Mouse (Mus musculus) right cerebral cortex, postnatal 10 days (tissue): ENCODE results near the gene Tmem8b.
A peak's percentile ranks its signal among the peaks of the same experiment; 100 is the strongest.

Experiments
- DNase-seq, 2 experiments: peaks; one replicate each; pipeline ENCODE4 v3.0.0; 2021; ENCODE audit warnings: low spot score in 2 of 2

The Tmem8b gene

GRCm38 (mm10) chr4:43656339-43657109, 12.2 kb upstream of the Tmem8b start, which contains the start of gene Hint2:
Gene Hint2 (minus strand): TSS chr4:43656466.
- DNase-seq: peak; percentile 97 to 98

- DNase-seq: no peak
Measured at GRCm38 (mm10) chr4:43657146-43657545, 11.6 kb upstream of the Tmem8b start.

GRCm38 (mm10) chr4:43666412-43666811, 2.4 kb upstream of the Tmem8b start:
- DNase-seq: no peak

GRCm38 (mm10) chr4:43669428-43669794, 640 bp downstream of the Tmem8b start:
- DNase-seq: peak; percentile 69 to 74

GRCm38 (mm10) chr4:43672070-43672469, 3.3 kb downstream of the Tmem8b start:
- peak; percentile 86 to 93 for DNase-seq

- DNase-seq: no peak
Measured at GRCm38 (mm10) chr4:43673703-43674102, 4.9 kb downstream of the Tmem8b start.

GRCm38 (mm10) chr4:43674974-43675373, 6.2 kb downstream of the Tmem8b start:
- no peak for DNase-seq

- no peak for DNase-seq
Measured at GRCm38 (mm10) chr4:43675608-43676007, 6.8 kb downstream of the Tmem8b start.

GRCm38 (mm10) chr4:43678541-43678940, 9.8 kb downstream of the Tmem8b start:
- no peak for DNase-seq

GRCm38 (mm10) chr4:43679416-43680043, 10.8 kb downstream of the Tmem8b start:
- DNase-seq: no peak

- DNase-seq: peak in 1 of 2 experiments; percentile 57
Measured at GRCm38 (mm10) chr4:43690021-43690420, 21.2 kb downstream of the Tmem8b start.

- peak in 1 of 2 experiments; percentile 16 for DNase-seq
Measured at GRCm38 (mm10) chr4:43691026-43691425, 22.3 kb downstream of the Tmem8b start.

GRCm38 (mm10) chr4:43693806-43694241, 25.1 kb downstream of the Tmem8b start:
- no peak for DNase-seq

- no peak for DNase-seq
Measured at GRCm38 (mm10) chr4:43694439-43695248, 25.9 kb downstream of the Tmem8b start.

- DNase-seq: no peak
Measured at GRCm38 (mm10) chr4:43695249-43695671, 26.5 kb downstream of the Tmem8b start.

GRCm38 (mm10) chr4:43696561-43696960, 27.8 kb downstream of the Tmem8b start:
- DNase-seq: no peak

- DNase-seq: no peak
Measured at GRCm38 (mm10) chr4:43700707-43701106, 31.9 kb downstream of the Tmem8b start, which contains the start of gene Olfr70. Gene Olfr70 (minus strand): TSS chr4:43700807.

- no peak for DNase-seq
Measured at GRCm38 (mm10) chr4:43703439-43703838, 34.7 kb downstream of the Tmem8b start.

GRCm38 (mm10) chr4:43703851-43704250, 35.1 kb downstream of the Tmem8b start:
- DNase-seq: no peak

- no peak for DNase-seq
Measured at GRCm38 (mm10) chr4:43705991-43706390, 37.2 kb downstream of the Tmem8b start.

GRCm38 (mm10) chr4:43709869-43710268, 41.1 kb downstream of the Tmem8b start, which contains the start of gene Olfr71:
Gene Olfr71 (minus strand): TSS chr4:43710255.
- no peak for DNase-seq

- DNase-seq: peak; percentile 66 to 85
Measured at GRCm38 (mm10) chr4:43711821-43712220, 43.0 kb downstream of the Tmem8b start.
